Mouse (Mus musculus): ENCODE measurements at regions not wholly inside any gene's neighbourhood (a gene's known extent, or its start where the extent isn't known, plus 50 kb on each side); places are given as distances from the start of the nearest gene placed in this dataset.

DNA sequence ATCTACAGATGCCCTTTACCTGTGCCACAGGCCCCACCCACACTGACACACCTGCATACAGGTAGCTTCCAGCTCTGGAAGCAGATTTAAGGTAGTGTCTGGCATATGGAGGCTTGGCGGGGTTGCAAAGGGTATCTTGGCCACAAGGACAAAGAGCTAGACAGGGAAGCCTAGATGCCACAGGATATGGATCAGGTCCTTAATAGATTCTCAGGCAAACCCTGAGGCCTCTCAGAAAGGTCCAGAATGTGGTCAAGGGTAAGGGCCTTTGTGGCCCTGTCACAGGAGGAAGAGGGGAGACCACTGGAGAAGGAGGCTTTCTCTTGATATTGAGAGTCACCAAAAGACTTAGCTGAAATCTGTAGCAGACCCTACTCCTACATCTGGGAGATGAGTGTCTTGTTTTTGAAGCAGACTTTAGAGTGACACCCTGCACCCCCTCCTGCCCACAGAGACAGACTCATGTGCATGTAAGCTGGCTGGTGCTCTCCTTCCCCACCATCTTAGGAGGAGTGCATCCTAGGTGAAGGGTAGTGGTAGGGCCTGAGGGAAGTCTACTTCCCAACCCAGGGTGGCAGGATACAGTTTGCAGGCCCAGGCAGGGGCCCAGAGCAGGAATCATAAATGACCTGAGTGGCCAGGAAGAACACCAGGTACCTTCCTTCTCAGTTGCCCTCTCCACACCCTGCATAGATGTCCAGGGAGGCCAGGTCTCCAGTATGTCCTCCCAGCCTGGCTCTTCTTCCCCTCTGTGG is 150.8 kb upstream of the Syt13 start:
- H3K79me3 ChIP-seq (ENCODE audit: low read depth): no peaks in the 10 kb centered on the region
- peaks cover 4% of the 10 kb centered on the region for H3K79me2 ChIP-seq (ENCODE audit: control insufficient read depth, insufficient read depth)
- no peak overlapping the region for H3ac ChIP-seq (ENCODE audit: control insufficient read depth, insufficient read length, low read depth)
- TF ChIP-seq CEBPB (IDR thresholded peaks at IDR 0.05; ENCODE audit: low read depth) (no peak), FOSL1 (IDR thresholded peaks at IDR 0.05; ENCODE audit: insufficient read depth, low read length, poor library complexity, severe bottlenecking) (no peak), MYOD1 (IDR thresholded peaks at IDR 0.05; ENCODE audit: control insufficient read depth, insufficient read length, low read depth) (no peak), MYOG (IDR thresholded peaks at IDR 0.05; ENCODE audit: control insufficient read depth, extremely low read depth, insufficient read length) (no peak), CTCF (IDR thresholded peaks at IDR 0.05; ENCODE audit: control insufficient read depth, insufficient read depth, insufficient read length) (no peak), MAX (IDR thresholded peaks at IDR 0.05) (no peak), USF1 (IDR thresholded peaks at IDR 0.05; ENCODE audit: low read depth) (no peak)
- H3K4me3 ChIP-seq (ENCODE audit: insufficient read depth, poor library complexity, severe bottlenecking): no peak overlapping the region
- peaks cover 28% of the 10 kb centered on the region for H3K36me3 ChIP-seq (ENCODE audit: control insufficient read depth, insufficient read depth)
- H3K27me3 ChIP-seq (ENCODE audit: control insufficient read depth, insufficient read depth, insufficient read length): no peaks in the 10 kb centered on the region

DNA sequence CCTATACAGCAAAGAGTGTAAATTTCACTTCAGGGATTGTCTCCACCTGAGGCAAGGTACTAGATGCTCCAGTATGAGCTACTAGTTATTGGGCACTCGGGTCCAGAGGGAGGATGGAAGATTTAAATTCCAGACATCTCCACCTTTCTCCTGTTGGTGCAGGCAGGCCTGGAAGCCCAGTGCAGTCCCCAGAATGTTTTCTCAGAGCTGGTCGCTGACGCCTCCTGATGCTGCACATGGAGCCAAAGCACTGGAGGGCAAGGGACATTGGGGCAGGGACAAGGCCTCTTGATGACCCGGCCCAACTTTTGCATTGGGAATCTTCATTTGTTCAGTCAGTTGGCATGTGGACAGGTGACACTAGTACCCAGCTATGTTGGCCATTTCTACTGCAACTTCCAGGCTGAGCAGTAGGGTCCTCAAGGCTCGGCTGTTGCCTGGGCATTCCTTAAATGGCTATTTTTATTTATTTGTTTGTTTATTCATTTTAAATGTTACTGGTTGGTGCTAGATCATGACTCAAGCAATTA is 147.4 kb upstream of the Syt13 start:
- H3K79me2 ChIP-seq (ENCODE audit: control insufficient read depth, insufficient read depth): no peaks in the 10 kb centered on the region
- TF ChIP-seq CEBPB (IDR thresholded peaks at IDR 0.05; ENCODE audit: low read depth) (no peak), CTCF (IDR thresholded peaks at IDR 0.05; ENCODE audit: control insufficient read depth, insufficient read depth, insufficient read length) (no peak), MAX (IDR thresholded peaks at IDR 0.05) (no peak), USF1 (IDR thresholded peaks at IDR 0.05; ENCODE audit: low read depth) (no peak), FOSL1 (IDR thresholded peaks at IDR 0.05; ENCODE audit: insufficient read depth, low read length, poor library complexity, severe bottlenecking) (no peak), MYOG (IDR thresholded peaks at IDR 0.05; ENCODE audit: control insufficient read depth, extremely low read depth, insufficient read length) (no peak), MYOD1 (IDR thresholded peaks at IDR 0.05; ENCODE audit: control insufficient read depth, insufficient read length, low read depth) (no peak)
- no peaks in the 10 kb centered on the region for H3K27me3 ChIP-seq (ENCODE audit: control insufficient read depth, insufficient read depth, insufficient read length)
- no peak overlapping the region for H3K4me3 ChIP-seq (ENCODE audit: insufficient read depth, poor library complexity, severe bottlenecking)
- H3K79me3 ChIP-seq (ENCODE audit: low read depth): no peaks in the 10 kb centered on the region
- peaks cover 19% of the 10 kb centered on the region for H3K36me3 ChIP-seq (ENCODE audit: control insufficient read depth, insufficient read depth)
- H3ac ChIP-seq (ENCODE audit: control insufficient read depth, insufficient read length, low read depth): no peak overlapping the region

DNA sequence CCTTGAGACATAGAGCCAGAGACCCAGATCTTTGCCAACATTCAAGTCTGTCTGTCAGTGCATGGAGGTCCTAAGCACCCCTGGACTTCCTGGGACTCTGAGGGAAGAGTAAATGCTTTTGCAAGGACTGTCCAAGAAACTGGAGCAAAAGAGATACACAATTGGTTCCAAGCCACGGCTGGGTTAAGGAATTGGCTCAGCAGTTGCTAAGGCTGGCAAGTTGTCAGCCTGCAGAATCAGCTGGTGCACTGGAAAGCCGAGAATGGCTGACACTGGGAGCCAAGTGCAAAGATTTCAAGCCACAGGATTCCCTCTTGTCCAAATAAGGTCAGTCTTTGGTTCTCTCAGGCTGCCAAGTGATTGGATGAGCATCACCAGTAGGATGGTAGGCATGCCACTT is 146.8 kb upstream of the Syt13 start:
- TF ChIP-seq CTCF (IDR thresholded peaks at IDR 0.05; ENCODE audit: control insufficient read depth, insufficient read depth, insufficient read length) (no peak), MYOD1 (IDR thresholded peaks at IDR 0.05; ENCODE audit: control insufficient read depth, insufficient read length, low read depth) (no peak), FOSL1 (IDR thresholded peaks at IDR 0.05; ENCODE audit: insufficient read depth, low read length, poor library complexity, severe bottlenecking) (no peak), MAX (IDR thresholded peaks at IDR 0.05) (no peak), MYOG (IDR thresholded peaks at IDR 0.05; ENCODE audit: control insufficient read depth, extremely low read depth, insufficient read length) (no peak), CEBPB (IDR thresholded peaks at IDR 0.05; ENCODE audit: low read depth) (no peak), USF1 (IDR thresholded peaks at IDR 0.05; ENCODE audit: low read depth) (no peak)
- no peaks in the 10 kb centered on the region for H3K79me3 ChIP-seq (ENCODE audit: low read depth)
- no peak overlapping the region for H3K4me3 ChIP-seq (ENCODE audit: insufficient read depth, poor library complexity, severe bottlenecking)
- H3K27me3 ChIP-seq (ENCODE audit: control insufficient read depth, insufficient read depth, insufficient read length): no peaks in the 10 kb centered on the region
- H3K79me2 ChIP-seq (ENCODE audit: control insufficient read depth, insufficient read depth): no peaks in the 10 kb centered on the region
- peaks cover 18% of the 10 kb centered on the region for H3K36me3 ChIP-seq (ENCODE audit: control insufficient read depth, insufficient read depth)
- no peak overlapping the region for H3ac ChIP-seq (ENCODE audit: control insufficient read depth, insufficient read length, low read depth)

DNA sequence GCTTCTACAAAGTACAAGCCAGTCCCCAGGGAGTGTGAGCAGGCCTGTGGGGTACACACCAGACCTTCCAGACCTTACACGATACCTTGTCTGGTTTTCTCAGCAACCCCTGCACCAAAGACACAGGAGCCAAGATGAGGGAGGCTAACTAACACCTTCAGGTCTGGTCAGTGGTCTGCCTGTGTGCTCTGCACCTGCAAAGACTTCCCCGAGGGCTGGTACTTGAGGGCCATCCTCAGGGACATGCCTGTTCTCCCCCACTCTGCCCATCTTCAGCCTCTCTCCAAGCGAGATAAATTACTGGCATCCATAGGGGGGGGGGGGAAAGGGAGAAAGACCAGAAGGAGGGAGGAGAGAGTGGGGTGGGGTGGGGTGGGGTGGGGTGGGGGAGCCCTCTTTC is 145.8 kb upstream of the Syt13 start:
- no peaks in the 10 kb centered on the region for H3K79me2 ChIP-seq (ENCODE audit: control insufficient read depth, insufficient read depth)
- H3K27me3 ChIP-seq (ENCODE audit: control insufficient read depth, insufficient read depth, insufficient read length): no peaks in the 10 kb centered on the region
- H3K79me3 ChIP-seq (ENCODE audit: low read depth): no peaks in the 10 kb centered on the region
- TF ChIP-seq CEBPB (IDR thresholded peaks at IDR 0.05; ENCODE audit: low read depth): no peak
- TF ChIP-seq MYOG (IDR thresholded peaks at IDR 0.05; ENCODE audit: control insufficient read depth, extremely low read depth, insufficient read length): no peak
- no peak for TF ChIP-seq MAX (IDR thresholded peaks at IDR 0.05)
- TF ChIP-seq USF1 (IDR thresholded peaks at IDR 0.05; ENCODE audit: low read depth): no peak
- no peak for TF ChIP-seq MYOD1 (IDR thresholded peaks at IDR 0.05; ENCODE audit: control insufficient read depth, insufficient read length, low read depth)
- no peak for TF ChIP-seq CTCF (IDR thresholded peaks at IDR 0.05; ENCODE audit: control insufficient read depth, insufficient read depth, insufficient read length)
- TF ChIP-seq FOSL1 (IDR thresholded peaks at IDR 0.05; ENCODE audit: insufficient read depth, low read length, poor library complexity, severe bottlenecking): no peak
- no peak overlapping the region for H3K4me3 ChIP-seq (ENCODE audit: insufficient read depth, poor library complexity, severe bottlenecking)
- peaks cover 9% of the 10 kb centered on the region for H3K36me3 ChIP-seq (ENCODE audit: control insufficient read depth, insufficient read depth)
- H3ac ChIP-seq (ENCODE audit: control insufficient read depth, insufficient read length, low read depth): no peak overlapping the region

DNA sequence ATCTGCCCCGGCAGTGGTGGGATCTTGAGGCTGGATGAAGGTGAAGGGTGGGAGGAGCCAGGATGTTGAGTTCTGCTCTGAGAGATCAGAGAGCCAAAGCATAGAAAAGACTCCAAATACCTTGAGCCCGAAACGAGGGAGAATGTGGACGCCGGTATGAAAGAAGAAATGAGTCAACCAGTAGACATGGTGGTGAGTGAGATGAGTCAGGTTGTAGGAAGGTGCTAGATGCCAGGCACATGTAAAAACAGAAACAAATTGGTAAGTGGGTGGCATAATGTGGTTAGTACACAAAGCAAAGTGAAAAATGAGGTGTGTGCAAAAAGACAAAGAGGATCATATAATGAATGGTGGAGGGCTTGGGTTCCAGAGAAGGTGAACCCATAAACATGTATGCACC is 144.8 kb upstream of the Syt13 start:
- Histone ChIP-seq H3K36me3 (ENCODE audit: control insufficient read depth, insufficient read depth) (peaks cover 7% of the 10 kb centered on the region), H3K79me3 (ENCODE audit: low read depth) (no peaks in the 10 kb centered on the region), H3ac (ENCODE audit: control insufficient read depth, insufficient read length, low read depth) (no peak overlapping the region), H3K4me3 (ENCODE audit: insufficient read depth, poor library complexity, severe bottlenecking) (no peak overlapping the region), H3K79me2 (ENCODE audit: control insufficient read depth, insufficient read depth) (no peaks in the 10 kb centered on the region), H3K27me3 (ENCODE audit: control insufficient read depth, insufficient read depth, insufficient read length) (no peaks in the 10 kb centered on the region)
- TF ChIP-seq USF1 (IDR thresholded peaks at IDR 0.05; ENCODE audit: low read depth) (no peak), MAX (IDR thresholded peaks at IDR 0.05) (peak; percentile 70), FOSL1 (IDR thresholded peaks at IDR 0.05; ENCODE audit: insufficient read depth, low read length, poor library complexity, severe bottlenecking) (peak; percentile 47)

Data from C2C12 (cell line).